20 mouse cellular contexts compared by ENCODE assay signal in genomic region chr2:67470030-67470429, GRCm38 (mm10). TPM values are rescaled to one million over a fixed set of nuclear protein-coding genes. Genes with fewer than 3 reads are reported as not detected.
"Had no signal": no experiment of that assay in that cellular context is flagged by ENCODE, and none has a peak within 500 bp of the region (broad histone marks: within the 10 kb centered on the region; RNA-seq: fewer than 3 reads in every experiment).

No protein-coding gene starts in this region.

RNA-seq across cellular contexts. Expression of gene Xirp2, which starts 24.2 kb away (rescaled TPM):
- polyA plus RNA-seq: forebrain, postnatal 0 days; hindbrain, embryonic 11.5 days; hindbrain, embryonic 13.5 days; hindbrain, embryonic 15.5 days; hindbrain, postnatal 0 days; intestine, embryonic 14.5 days; intestine, embryonic 16.5 days; kidney, embryonic 15.5 days; limb, embryonic 10.5 days; limb, embryonic 12.5 days; liver, embryonic 13.5 days had no signal

RNA-seq across cellular contexts. Expression of gene Gm26727, which starts 37.0 kb away (rescaled TPM):
- polyA plus RNA-seq: forebrain, postnatal 0 days; gonadal fat pad, adult 2 months; heart, adult 2 months; heart, embryonic 11.5 days; heart, embryonic 13.5 days; heart, embryonic 15.5 days; heart, postnatal 0 days; hindbrain, embryonic 11.5 days; hindbrain, embryonic 13.5 days; hindbrain, embryonic 15.5 days; hindbrain, postnatal 0 days; intestine, embryonic 14.5 days; intestine, embryonic 16.5 days; kidney, embryonic 15.5 days; limb, embryonic 10.5 days; limb, embryonic 12.5 days; limb, embryonic 14.5 days; liver, embryonic 11.5 days; liver, embryonic 13.5 days; liver, embryonic 15.5 days had no signal

RNA-seq across cellular contexts. Expression of gene Gm21830, which starts 56.5 kb away (rescaled TPM):
- polyA plus RNA-seq: forebrain, postnatal 0 days; gonadal fat pad, adult 2 months; heart, adult 2 months; heart, embryonic 11.5 days; heart, embryonic 13.5 days; heart, embryonic 15.5 days; heart, postnatal 0 days; hindbrain, embryonic 11.5 days; hindbrain, embryonic 13.5 days; hindbrain, embryonic 15.5 days; hindbrain, postnatal 0 days; intestine, embryonic 14.5 days; intestine, embryonic 16.5 days; kidney, embryonic 15.5 days; limb, embryonic 10.5 days; limb, embryonic 12.5 days; limb, embryonic 14.5 days; liver, embryonic 11.5 days; liver, embryonic 13.5 days; liver, embryonic 15.5 days had no signal
